Mouse (Mus musculus): ENCODE measurements around the gene Nrxn1. TPM values are rescaled to one million over a fixed set of nuclear protein-coding genes. Genes with fewer than 3 reads are reported as not detected.

The Nrxn1 gene
- total RNA-seq, 2 experiments from 2014 or later = 1.8 TPM

- DNase-seq (ENCODE audit: low spot score in 2 of 2) = no peak
Observed at GRCm38 (mm10) chr17:90812485-90812884, 280.4 kb downstream of the Nrxn1 start.

DNA sequence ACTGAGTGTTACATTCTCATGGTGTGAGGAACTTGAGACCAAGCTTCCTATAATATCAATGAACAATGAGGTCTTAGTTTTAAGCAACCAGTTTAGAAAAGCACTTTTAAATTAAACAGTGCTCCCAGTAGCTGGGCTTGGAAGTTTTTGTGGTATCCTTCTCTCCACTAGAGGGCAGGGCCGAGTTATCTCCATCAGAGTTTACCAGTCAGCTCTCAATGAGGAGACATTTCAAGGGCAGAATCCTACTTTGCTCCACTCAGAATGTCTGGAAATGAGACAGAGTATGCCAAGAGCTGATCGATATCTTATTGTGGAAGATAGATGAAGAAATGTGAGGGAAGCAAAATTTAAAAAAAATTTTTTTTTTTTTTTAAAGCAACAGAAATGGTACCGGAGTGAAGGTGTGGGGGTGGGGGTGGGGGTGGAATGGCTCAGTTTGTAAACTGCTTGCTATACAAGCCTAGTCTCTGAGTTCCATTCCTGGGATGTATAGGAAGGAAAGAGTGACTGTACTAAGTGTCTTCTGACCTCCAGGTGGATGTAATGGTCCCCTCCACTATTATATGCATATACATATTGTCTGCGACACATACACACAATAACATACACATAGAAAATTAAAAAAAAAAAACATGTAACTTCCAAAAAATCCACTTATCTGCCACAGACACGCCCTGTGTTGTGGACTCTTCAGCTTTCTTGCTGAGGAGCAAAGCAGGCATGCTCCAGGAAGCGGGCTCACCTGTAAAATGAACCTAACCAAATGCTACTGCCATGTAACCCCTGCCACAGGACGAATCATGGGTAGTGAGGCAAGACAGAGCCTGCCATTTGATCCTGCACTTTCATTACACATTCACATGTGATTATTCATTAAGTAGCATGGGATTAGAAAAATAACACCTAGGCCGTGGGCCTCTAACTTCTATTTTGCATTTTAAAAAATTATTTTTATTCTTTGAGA, 283.4 kb downstream of the Nrxn1 start:
- DNase-seq (ENCODE audit: low spot score in 2 of 2) = peak in 1 of 2 experiments; percentile 43

GRCm38 (mm10) chr17:90808256-90808655, 284.6 kb downstream of the Nrxn1 start:
- DNase-seq (ENCODE audit: low spot score in 2 of 2) = no peak

DNA sequence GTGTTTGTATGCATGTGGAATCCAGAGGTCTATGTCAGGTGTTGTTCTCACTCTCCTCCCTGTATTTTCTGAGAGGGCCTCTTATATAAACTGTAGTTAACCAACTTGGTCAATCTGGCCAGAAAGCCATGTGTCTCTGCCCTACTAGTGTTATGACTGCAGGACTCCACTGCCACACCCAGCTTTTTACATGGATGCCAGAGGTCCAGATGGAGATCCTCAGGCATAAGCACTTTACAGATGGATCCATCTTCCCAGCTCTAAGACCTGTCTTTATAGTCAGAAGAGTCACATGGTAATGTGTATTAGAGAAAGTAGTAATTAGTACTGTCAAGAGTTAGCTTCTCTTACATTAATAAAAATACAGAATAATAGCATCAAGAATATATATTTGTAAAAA, 285.7 kb downstream of the Nrxn1 start:
- DNase-seq (ENCODE audit: low spot score in 2 of 2) = no peak

- no peak for DNase-seq (ENCODE audit: low spot score in 2 of 2)
Observed at GRCm38 (mm10) chr17:90798689-90799088, 294.2 kb downstream of the Nrxn1 start.

GRCm38 (mm10) chr17:90797659-90798288, 295.1 kb downstream of the Nrxn1 start:
- DNase-seq (ENCODE audit: low spot score in 2 of 2) = no peak

DNA sequence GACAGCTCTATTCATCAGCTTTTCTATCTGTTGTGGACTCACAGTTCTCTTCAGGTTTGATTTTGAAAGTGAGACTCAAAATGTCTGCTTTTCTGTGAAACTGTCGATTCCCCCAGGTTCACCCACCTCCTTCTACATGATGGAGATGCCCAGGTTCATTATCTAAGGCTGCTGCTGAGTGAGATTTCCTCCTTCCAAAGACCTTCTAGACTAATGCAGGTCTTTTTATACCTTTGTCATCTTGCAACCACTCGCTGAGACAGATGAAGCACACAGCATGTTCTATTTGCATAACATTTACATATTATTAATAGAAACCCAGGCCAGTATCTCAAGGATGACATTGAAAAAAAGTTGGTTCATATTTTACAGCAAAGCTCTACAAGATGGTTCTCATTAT, 295.9 kb downstream of the Nrxn1 start:
- no peak for DNase-seq (ENCODE audit: low spot score in 2 of 2)

DNA sequence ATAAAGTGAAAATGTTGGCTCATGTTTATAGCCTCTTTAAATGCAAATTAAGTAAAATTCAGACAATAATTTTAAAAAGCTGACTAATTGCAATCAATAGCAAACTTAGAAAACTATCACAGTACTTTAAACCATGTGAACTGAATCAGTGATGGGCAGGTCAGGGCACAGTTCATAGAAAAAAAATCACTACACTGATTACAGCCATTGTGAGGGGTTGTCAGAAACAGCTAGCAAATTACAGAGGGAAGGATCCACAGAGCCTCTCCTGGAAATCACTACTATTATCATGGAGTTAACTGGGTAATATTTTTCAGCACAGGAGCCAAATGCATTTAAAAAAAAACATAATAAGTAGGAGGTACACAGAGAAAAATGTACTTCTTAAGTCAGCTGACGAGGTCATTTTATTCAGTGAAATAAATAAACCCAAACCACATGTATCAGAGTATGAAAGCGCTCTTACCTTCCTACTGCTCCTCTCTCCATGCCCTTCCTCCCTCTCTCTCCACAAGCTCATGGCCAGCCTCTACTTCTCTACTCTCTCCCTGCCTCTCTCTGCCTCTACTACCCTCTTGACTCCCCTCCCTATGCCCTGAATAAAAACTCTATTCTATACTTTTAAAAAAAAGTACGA, 304.3 kb downstream of the Nrxn1 start:
- DNase-seq (ENCODE audit: low spot score in 2 of 2) = no peak

DNA sequence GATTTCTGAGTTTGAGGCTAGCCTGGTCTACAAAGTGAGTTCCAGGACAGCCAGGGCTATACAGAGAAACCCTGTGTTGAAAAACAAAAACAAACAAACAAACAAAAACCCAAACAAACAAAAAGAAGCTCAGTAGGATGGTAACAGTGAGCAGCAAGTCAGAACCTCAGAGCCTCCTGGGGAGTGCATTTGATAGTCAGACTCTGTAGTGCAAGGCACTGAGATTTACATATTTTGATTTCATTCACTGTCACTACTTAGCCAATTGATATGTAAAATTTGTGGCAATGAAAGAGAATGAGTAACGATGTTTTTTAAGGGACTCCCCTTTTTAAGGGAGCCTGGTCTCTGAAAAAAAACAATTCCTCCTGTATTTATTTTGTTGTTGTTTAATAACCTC, 304.8 kb downstream of the Nrxn1 start:
- no peak for DNase-seq (ENCODE audit: low spot score in 2 of 2)

- no peak for DNase-seq (ENCODE audit: low spot score in 2 of 2)
Observed at GRCm38 (mm10) chr17:90787121-90787788, 305.6 kb downstream of the Nrxn1 start.

DNA sequence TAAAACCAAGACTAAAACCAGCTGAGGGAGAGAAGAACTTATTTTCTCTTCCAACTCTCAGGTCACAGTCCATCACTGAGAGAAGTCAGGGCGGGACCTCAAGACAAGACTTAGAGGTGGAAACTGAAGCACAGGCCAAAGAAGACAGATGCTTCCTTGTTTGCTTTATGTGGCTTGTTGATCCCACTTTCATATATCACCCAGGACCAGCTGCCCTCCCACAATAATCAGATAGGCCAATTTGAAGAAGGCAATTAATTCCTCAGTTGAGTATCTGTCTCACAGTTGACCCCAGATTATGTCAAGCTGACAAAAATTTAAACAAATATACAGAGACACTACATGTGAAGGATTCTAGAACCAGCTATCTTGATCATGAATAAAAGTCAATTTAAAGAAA, 312.4 kb downstream of the Nrxn1 start:
- no peak for DNase-seq (ENCODE audit: low spot score in 2 of 2)

GRCm38 (mm10) chr17:90775397-90775796, 317.5 kb downstream of the Nrxn1 start:
- DNase-seq (ENCODE audit: low spot score in 2 of 2) = no peak

DNA sequence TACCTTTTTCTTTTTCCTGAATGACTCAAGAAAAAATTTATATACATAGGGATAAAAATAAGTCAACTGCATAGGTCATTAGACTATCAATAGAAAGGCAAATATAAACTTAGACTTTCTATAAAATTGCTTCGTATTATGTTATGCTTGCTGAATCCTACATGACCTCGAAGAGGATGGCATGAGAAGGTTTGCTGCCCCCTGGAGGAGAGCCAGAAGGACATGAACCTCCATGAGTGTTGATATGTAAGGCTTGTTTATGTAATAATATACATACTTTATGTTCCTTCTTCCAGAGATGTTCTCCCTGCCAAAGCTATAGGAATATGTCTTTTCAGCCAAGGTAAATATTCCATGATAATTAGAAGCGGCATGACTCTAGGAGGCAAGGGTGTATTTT, 319.6 kb downstream of the Nrxn1 start:
- DNase-seq (ENCODE audit: low spot score in 2 of 2) = no peak

GRCm38 (mm10) chr17:90768216-90768615, 324.7 kb downstream of the Nrxn1 start:
- DNase-seq (ENCODE audit: low spot score in 2 of 2) = no peak

- DNase-seq (ENCODE audit: low spot score in 2 of 2) = no peak
Observed at GRCm38 (mm10) chr17:90727124-90727523, 365.7 kb downstream of the Nrxn1 start.

DNA sequence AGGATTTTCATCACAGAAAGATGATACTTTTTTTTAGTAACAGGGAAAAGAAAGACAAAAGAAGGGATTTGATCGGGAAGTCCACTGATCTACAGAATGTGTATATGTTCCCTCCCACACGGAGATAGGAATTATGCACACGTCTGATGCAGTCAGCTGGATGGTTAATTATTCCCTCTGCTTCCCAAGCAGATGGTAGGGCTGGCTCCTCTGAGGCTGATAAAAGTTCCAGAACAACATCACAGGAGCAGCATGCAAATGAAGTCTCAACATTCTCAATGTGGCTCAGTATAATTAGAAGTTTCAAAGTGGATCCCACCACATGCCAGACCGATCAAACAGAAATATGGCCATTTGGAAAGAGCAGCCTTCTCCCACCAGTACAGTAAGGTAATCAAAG, 388.1 kb downstream of the Nrxn1 start:
- no peak for DNase-seq (ENCODE audit: low spot score in 2 of 2)

DNA sequence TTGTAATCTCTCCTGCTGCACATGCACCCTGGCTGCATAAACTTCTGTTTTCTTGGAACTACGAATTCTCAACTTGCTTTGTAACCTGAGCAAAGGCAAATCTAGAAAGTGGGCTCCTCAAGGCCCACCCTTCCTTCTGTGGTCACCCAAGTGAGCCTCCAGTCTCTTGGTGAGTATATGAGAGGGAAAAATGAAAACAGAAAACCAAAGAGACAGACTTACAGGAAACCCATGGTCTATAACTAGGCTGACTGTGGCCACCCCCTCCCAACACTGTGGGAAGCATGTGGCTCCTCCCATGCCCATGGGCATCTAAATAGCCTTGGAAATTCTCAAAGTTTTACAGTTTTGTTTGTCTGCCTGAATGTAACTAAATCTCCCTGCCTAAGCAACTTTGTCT, 390.2 kb downstream of the Nrxn1 start:
- DNase-seq (ENCODE audit: low spot score in 2 of 2) = no peak

GRCm38 (mm10) chr17:90696071-90696800, 396.6 kb downstream of the Nrxn1 start:
- DNase-seq (ENCODE audit: low spot score in 2 of 2) = no peak

- no peak for DNase-seq (ENCODE audit: low spot score in 2 of 2)
Observed at GRCm38 (mm10) chr17:90695086-90695584, 397.7 kb downstream of the Nrxn1 start.

GRCm38 (mm10) chr17:90684172-90684571, 408.7 kb downstream of the Nrxn1 start:
- no peak for DNase-seq (ENCODE audit: low spot score in 2 of 2)

DNA sequence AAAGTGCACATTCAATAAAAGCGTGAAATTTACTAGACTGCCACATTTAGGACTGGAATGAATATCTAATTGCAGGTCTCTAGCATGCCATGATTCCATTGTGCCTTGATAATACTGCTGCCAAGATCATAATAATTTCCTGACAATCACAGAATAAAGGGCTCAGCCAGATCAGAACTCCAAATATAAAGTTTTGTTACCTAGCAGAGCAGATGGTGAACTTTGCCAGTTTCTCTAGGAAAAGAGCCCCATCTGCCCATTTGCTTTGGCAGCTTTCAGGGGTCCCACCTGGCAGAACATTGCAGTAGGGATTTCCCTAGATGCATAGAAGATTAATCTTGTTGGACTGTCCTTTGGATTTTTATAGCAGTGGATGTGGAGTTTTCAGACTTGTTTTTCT, 411.9 kb downstream of the Nrxn1 start:
- no peak for DNase-seq (ENCODE audit: low spot score in 2 of 2)
